Mouse (Mus musculus): ENCODE results near the gene Treml4. TPM values are rescaled to one million over a fixed set of nuclear protein-coding genes. Genes with fewer than 3 reads are reported as not detected.
"Not testable (repeated sequence)": the region's sequence is repeated elsewhere in the genome, so short reads cannot be mapped to it uniquely, and the experiment has no call there.

Treml4 gene
- polyA plus RNA-seq, 1 experiment from 2014 or later: not detected

GRCm38 (mm10) chr17:48312124-48312523 lies 48.0 kb downstream of the Treml4 start:
- Histone ChIP-seq H3K4me3 (no peak overlapping the region), H3K9me3 (replicated peaks) (no peaks in the 10 kb centered on the region), H3K9ac (no peak overlapping the region), H3K27ac (no peak overlapping the region), H3K36me3 (no peaks in the 10 kb centered on the region), H3K4me1 (no peaks in the 10 kb centered on the region), H3K4me2 (replicated peaks) (no peak overlapping the region), H3K27me3 (no peaks in the 10 kb centered on the region)
- WGBS: 78% methylated on average over 2 of the region's 2 CpGs
- ATAC-seq (ENCODE audit: low FRiP score): no peak

- not testable (repeated sequence) for H3K27ac ChIP-seq; H3K9ac ChIP-seq; H3K4me1 ChIP-seq; ATAC-seq (ENCODE audit: low FRiP score); H3K27me3 ChIP-seq; H3K4me3 ChIP-seq; H3K36me3 ChIP-seq; H3K4me2 ChIP-seq (replicated peaks); H3K9me3 ChIP-seq (replicated peaks)
- 87% methylated on average over 3 of the region's 3 CpGs for WGBS
Measured at GRCm38 (mm10) chr17:48315905-48316579, 51.9 kb downstream of the Treml4 start, which contains the start of gene B430306N03Rik. Gene B430306N03Rik, plus strand, starts transcription at chr17:48316141.

GRCm38 (mm10) chr17:48318686-48319085 lies 54.6 kb downstream of the Treml4 start:
- 86% methylated on average over 1 of the region's 1 CpGs for WGBS
- Histone ChIP-seq H3K4me3 (no peak overlapping the region), H3K4me2 (replicated peaks) (no peak overlapping the region), H3K27me3 (no peaks in the 10 kb centered on the region), H3K9ac (no peak overlapping the region), H3K9me3 (replicated peaks) (no peaks in the 10 kb centered on the region), H3K27ac (no peak overlapping the region), H3K4me1 (no peaks in the 10 kb centered on the region), H3K36me3 (no peaks in the 10 kb centered on the region)
- ATAC-seq (ENCODE audit: low FRiP score): no peak

GRCm38 (mm10) chr17:48321279-48321678 lies 57.2 kb downstream of the Treml4 start:
- Histone ChIP-seq H3K27me3 (no peaks in the 10 kb centered on the region), H3K4me2 (replicated peaks) (no peak overlapping the region), H3K36me3 (no peaks in the 10 kb centered on the region), H3K9ac (no peak overlapping the region), H3K4me1 (no peaks in the 10 kb centered on the region), H3K9me3 (replicated peaks) (no peaks in the 10 kb centered on the region), H3K4me3 (no peak overlapping the region), H3K27ac (no peak overlapping the region)
- WGBS: 85% methylated on average over 2 of the region's 2 CpGs
- no peak for ATAC-seq (ENCODE audit: low FRiP score)

- H3K4me2 ChIP-seq (replicated peaks): no peak overlapping the region
- no peak for ATAC-seq (ENCODE audit: low FRiP score)
- no peak overlapping the region for H3K9ac ChIP-seq
- H3K36me3 ChIP-seq: no peaks in the 10 kb centered on the region
- no peaks in the 10 kb centered on the region for H3K4me1 ChIP-seq
- no peak overlapping the region for H3K4me3 ChIP-seq
- H3K27me3 ChIP-seq: no peaks in the 10 kb centered on the region
- WGBS: 64% methylated on average over 3 of the region's 3 CpGs
- H3K27ac ChIP-seq: no peak overlapping the region
- H3K9me3 ChIP-seq (replicated peaks): no peaks in the 10 kb centered on the region
Measured at GRCm38 (mm10) chr17:48323236-48323635, 59.1 kb downstream of the Treml4 start.

GRCm38 (mm10) chr17:48324258-48324657 lies 60.2 kb downstream of the Treml4 start:
- ATAC-seq (ENCODE audit: low FRiP score): no peak
- WGBS: 92% methylated on average over 5 of the region's 5 CpGs
- Histone ChIP-seq H3K36me3 (no peaks in the 10 kb centered on the region), H3K4me2 (replicated peaks) (no peak overlapping the region), H3K4me3 (no peak overlapping the region), H3K27me3 (no peaks in the 10 kb centered on the region), H3K9ac (no peak overlapping the region), H3K27ac (no peak overlapping the region), H3K9me3 (replicated peaks) (no peaks in the 10 kb centered on the region), H3K4me1 (no peaks in the 10 kb centered on the region)

Other genes with a start within 250 kb of the Treml4 start
- gene 1700122O11Rik, start 226.0 kb upstream of the Treml4 start, polyA plus RNA-seq (2016; fragmentation: Nextera tagmentation; extraction: Ambion mirVana): not detected in 2 replicates
- gene 1700067P10Rik, start 175.0 kb upstream of the Treml4 start, polyA plus RNA-seq (2016; fragmentation: Nextera tagmentation; extraction: Ambion mirVana): 0.26 TPM in 1 of 2 replicates, not detected in the other
- 0.10 TPM in 1 of 2 replicates, not detected in the other for gene 9830107B12Rik, start 118.0 kb upstream of the Treml4 start, polyA plus RNA-seq (2016; fragmentation: Nextera tagmentation; extraction: Ambion mirVana)
- not detected in 2 replicates for gene A530064D06Rik, start 97.0 kb upstream of the Treml4 start, polyA plus RNA-seq (2016; fragmentation: Nextera tagmentation; extraction: Ambion mirVana)
- 0.10 and 0.14 TPM in 2 replicates for gene Trem1, start 31.5 kb upstream of the Treml4 start, polyA plus RNA-seq (2016; fragmentation: Nextera tagmentation; extraction: Ambion mirVana)
- gene Trem3, start 16.5 kb upstream of the Treml4 start, polyA plus RNA-seq (2016; fragmentation: Nextera tagmentation; extraction: Ambion mirVana): not detected in 2 replicates
- 0.25 and 0.81 TPM in 2 replicates for gene Treml2, start 35.2 kb downstream of the Treml4 start, polyA plus RNA-seq (2016; fragmentation: Nextera tagmentation; extraction: Ambion mirVana)
- 0.05 TPM in 1 of 2 replicates, not detected in the other for gene B430306N03Rik, start 51.8 kb downstream of the Treml4 start, polyA plus RNA-seq (2016; fragmentation: Nextera tagmentation; extraction: Ambion mirVana)
- gene Trem2, start 82.1 kb downstream of the Treml4 start, polyA plus RNA-seq (2016; fragmentation: Nextera tagmentation; extraction: Ambion mirVana): 3.5 and 4.3 TPM in 2 replicates
- gene Treml1, start 95.6 kb downstream of the Treml4 start, polyA plus RNA-seq (2016; fragmentation: Nextera tagmentation; extraction: Ambion mirVana): 1.7 and 1.8 TPM in 2 replicates
- gene Nfya, start 145.6 kb downstream of the Treml4 start, polyA plus RNA-seq (2016; fragmentation: Nextera tagmentation; extraction: Ambion mirVana): 16.7 and 18.6 TPM in 2 replicates
- gene Oard1, start 145.7 kb downstream of the Treml4 start, polyA plus RNA-seq (2016; fragmentation: Nextera tagmentation; extraction: Ambion mirVana): 52.4 and 61.5 TPM in 2 replicates
- gene Apobec2, start 168.6 kb downstream of the Treml4 start, polyA plus RNA-seq (2016; fragmentation: Nextera tagmentation; extraction: Ambion mirVana): 2.1 and 5.3 TPM in 2 replicates
- 1.9 and 2.5 TPM in 2 replicates for gene Tspo2, start 187.2 kb downstream of the Treml4 start, polyA plus RNA-seq (2016; fragmentation: Nextera tagmentation; extraction: Ambion mirVana)
- 0.26 and 0.49 TPM in 2 replicates for gene Unc5cl, start 190.6 kb downstream of the Treml4 start, polyA plus RNA-seq (2016; fragmentation: Nextera tagmentation; extraction: Ambion mirVana)